Mouse (Mus musculus): ENCODE data around the gene Commd3. TPM values are rescaled to one million over a fixed set of nuclear protein-coding genes. Genes with fewer than 3 reads are reported as not detected.

The Commd3 gene
- 86.0 TPM for polyA plus RNA-seq (2017; shearing (Covaris generic))

GRCm38 (mm10) chr2:18672133-18672765 lies at the start of gene Commd3:
TSS of gene Commd3 (plus strand) at chr2:18672384.

GRCm38 (mm10) chr2:18676936-18677491 lies 4.8 kb downstream of the Commd3 start, which contains the start of gene Bmi1:
TSS of gene Bmi1 (plus strand) at chr2:18677018.

GRCm38 (mm10) chr2:18693871-18694610 lies 21.9 kb downstream of the Commd3 start, which contains the start of gene Spag6:
TSS of gene Spag6 (plus strand) at chr2:18694032.

Other genes starting within 250 kb of the Commd3 start
- gene Bmi1, start 4.6 kb downstream of the Commd3 start, polyA plus RNA-seq (2017; shearing (Covaris generic)), result 56.3 TPM
- not detected for gene Spag6, start 21.6 kb downstream of the Commd3 start, polyA plus RNA-seq (2017; shearing (Covaris generic))